Mouse (Mus musculus): ENCODE results near the gene Ankrd2. TPM values are rescaled to one million over a fixed set of nuclear protein-coding genes. Genes with fewer than 3 reads are reported as not detected.
"Not testable (repeated sequence)": the region's sequence is repeated elsewhere in the genome, so short reads cannot be mapped to it uniquely, and the experiment has no call there.

The Ankrd2 gene
- total and polyA plus RNA-seq, 2 experiments from 2014 or later = 0.14 TPM; not detected in 1

DNA sequence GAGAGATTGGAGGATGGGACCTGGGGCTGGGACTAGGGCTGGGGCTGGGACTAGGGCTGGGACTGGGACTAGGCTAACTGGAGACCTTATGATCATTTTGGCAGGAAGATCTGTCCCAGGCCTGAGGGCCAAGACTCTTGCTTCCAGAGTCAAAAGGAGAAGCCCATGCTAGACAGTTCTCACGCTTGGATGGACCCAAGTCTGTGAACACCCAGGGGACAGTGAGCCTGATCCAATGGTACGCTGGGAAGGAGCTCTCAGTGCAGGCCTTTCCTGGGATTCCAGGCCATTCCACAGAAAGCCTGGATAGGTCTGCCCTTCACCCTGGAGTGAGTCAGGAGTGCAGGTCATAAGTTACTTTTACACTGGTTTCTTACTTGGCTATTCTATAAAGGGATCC, 39.3 kb downstream of the Ankrd2 start:
- no peak for DNase-seq (ENCODE audit: low spot score)
- no peak for ATAC-seq (ENCODE audit: insufficient read depth, low read depth)

GRCm38 (mm10) chr19:42075992-42076391, 40.2 kb downstream of the Ankrd2 start:
- Histone ChIP-seq H3K4me2 (ENCODE audit: low read depth, low read length) (no peak overlapping the region), H3K27ac (ENCODE audit: low read depth) (no peak overlapping the region), H3K9ac (replicated peaks; ENCODE audit: low read depth, low read length) (no peak overlapping the region), H3K36me3 (replicated peaks; ENCODE audit: control insufficient read depth, insufficient read depth, low read length) (no peaks in the 10 kb centered on the region), H3K9me3 (replicated peaks; ENCODE audit: control insufficient read depth, low read length) (no peaks in the 10 kb centered on the region), H3K4me1 (ENCODE audit: control insufficient read depth, insufficient read depth) (no peaks in the 10 kb centered on the region), H3K27me3 (ENCODE audit: control insufficient read depth, insufficient read depth, low read length) (no peaks in the 10 kb centered on the region), H3K4me3 (ENCODE audit: low read depth, low read length) (no peak overlapping the region)
- DNase-seq (ENCODE audit: low spot score) (no peak), ATAC-seq (ENCODE audit: insufficient read depth, low read depth) (no peak)
- TF ChIP-seq CTCF (IDR thresholded peaks at IDR 0.05; ENCODE audit: low read depth) (no peak), EP300 (IDR thresholded peaks at IDR 0.05; ENCODE audit: low read depth) (no peak)
- 87% methylated on average over 16 of the region's 16 CpGs for WGBS

More for the DNA sequence above, 39.3 kb downstream of the Ankrd2 start:
- H3K4me1 ChIP-seq (ENCODE audit: control insufficient read depth, insufficient read depth) = no peaks in the 10 kb centered on the region
- 67% methylated on average over 2 of the region's 2 CpGs for whole genome bisulfite sequencing
- no peaks in the 10 kb centered on the region for H3K27me3 ChIP-seq (ENCODE audit: control insufficient read depth, insufficient read depth, low read length)
- H3K4me2 ChIP-seq (ENCODE audit: low read depth, low read length) = no peak overlapping the region
- no peak overlapping the region for H3K4me3 ChIP-seq (ENCODE audit: low read depth, low read length)
- H3K36me3 ChIP-seq (replicated peaks; ENCODE audit: control insufficient read depth, insufficient read depth, low read length) = no peaks in the 10 kb centered on the region
- no peak overlapping the region for H3K27ac ChIP-seq (ENCODE audit: low read depth)
- no peak overlapping the region for H3K9ac ChIP-seq (replicated peaks; ENCODE audit: low read depth, low read length)
- H3K9me3 ChIP-seq (replicated peaks; ENCODE audit: control insufficient read depth, low read length) = no peaks in the 10 kb centered on the region
- TF ChIP-seq CTCF (IDR thresholded peaks at IDR 0.05; ENCODE audit: low read depth) = no peak
- TF ChIP-seq EP300 (IDR thresholded peaks at IDR 0.05; ENCODE audit: low read depth) = no peak

DNA sequence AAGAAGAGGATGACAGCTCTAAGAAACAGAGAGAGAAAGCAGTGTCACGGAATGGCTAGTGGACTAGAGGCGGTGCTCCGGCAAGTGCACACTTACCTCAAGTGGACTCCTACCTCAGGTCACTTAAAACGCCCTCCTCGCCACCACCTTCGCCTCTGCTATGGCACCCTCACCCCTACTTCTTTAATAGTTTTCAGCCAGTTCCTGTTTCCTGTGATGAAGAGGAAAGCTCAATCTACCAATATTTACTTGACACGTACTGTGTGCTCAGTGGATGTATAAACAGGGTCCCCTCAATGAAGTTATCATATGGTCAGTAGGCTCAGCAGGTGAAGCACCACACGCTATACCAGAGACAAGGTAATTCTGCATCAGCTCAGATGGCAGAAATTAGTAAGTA, 42.8 kb downstream of the Ankrd2 start:
- Histone ChIP-seq H3K36me3 (replicated peaks; ENCODE audit: control insufficient read depth, insufficient read depth, low read length) (no peaks in the 10 kb centered on the region), H3K9me3 (replicated peaks; ENCODE audit: control insufficient read depth, low read length) (no peaks in the 10 kb centered on the region), H3K4me3 (ENCODE audit: low read depth, low read length) (no peak overlapping the region), H3K27ac (ENCODE audit: low read depth) (no peak overlapping the region), H3K27me3 (ENCODE audit: control insufficient read depth, insufficient read depth, low read length) (no peaks in the 10 kb centered on the region), H3K9ac (replicated peaks; ENCODE audit: low read depth, low read length) (no peak overlapping the region), H3K4me1 (ENCODE audit: control insufficient read depth, insufficient read depth) (no peaks in the 10 kb centered on the region), H3K4me2 (ENCODE audit: low read depth, low read length) (no peak overlapping the region)
- ATAC-seq (ENCODE audit: insufficient read depth, low read depth) = no peak
- no peak for TF ChIP-seq EP300 (IDR thresholded peaks at IDR 0.05; ENCODE audit: low read depth)
- no peak for TF ChIP-seq CTCF (IDR thresholded peaks at IDR 0.05; ENCODE audit: low read depth)
- 90% methylated on average over 8 of the region's 8 CpGs for WGBS
- DNase-seq (ENCODE audit: low spot score) = no peak

GRCm38 (mm10) chr19:42079006-42079405, 43.2 kb downstream of the Ankrd2 start:
- Histone ChIP-seq H3K4me2 (ENCODE audit: low read depth, low read length) (no peak overlapping the region), H3K9ac (replicated peaks; ENCODE audit: low read depth, low read length) (no peak overlapping the region), H3K27me3 (ENCODE audit: control insufficient read depth, insufficient read depth, low read length) (no peaks in the 10 kb centered on the region), H3K27ac (ENCODE audit: low read depth) (no peak overlapping the region), H3K4me3 (ENCODE audit: low read depth, low read length) (no peak overlapping the region), H3K36me3 (replicated peaks; ENCODE audit: control insufficient read depth, insufficient read depth, low read length) (no peaks in the 10 kb centered on the region), H3K4me1 (ENCODE audit: control insufficient read depth, insufficient read depth) (no peaks in the 10 kb centered on the region), H3K9me3 (replicated peaks; ENCODE audit: control insufficient read depth, low read length) (no peaks in the 10 kb centered on the region)
- DNase-seq (ENCODE audit: low spot score) = no peak
- TF ChIP-seq EP300 (IDR thresholded peaks at IDR 0.05; ENCODE audit: low read depth) (no peak), CTCF (IDR thresholded peaks at IDR 0.05; ENCODE audit: low read depth) (no peak)
- 91% methylated on average over 12 of the region's 12 CpGs for WGBS
- ATAC-seq (ENCODE audit: insufficient read depth, low read depth) = no peak

DNA sequence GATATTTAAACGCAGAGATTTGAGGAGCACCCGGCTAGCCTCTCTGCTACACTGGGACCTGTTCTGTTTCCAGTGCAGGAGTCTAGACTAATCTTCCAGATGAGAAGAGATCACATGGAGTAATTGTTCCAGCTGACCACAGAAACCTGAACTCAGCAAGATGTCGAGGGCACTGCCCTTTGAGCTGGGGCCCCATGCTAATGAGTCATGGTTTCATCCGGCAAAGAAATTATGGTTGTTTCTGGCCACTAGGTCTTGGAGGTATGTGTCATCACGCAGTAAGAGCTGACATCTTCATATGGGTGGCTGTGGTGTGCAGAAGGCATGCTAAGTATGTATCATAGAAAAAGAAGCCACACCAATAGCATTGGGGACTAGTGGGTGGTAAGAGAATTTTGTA, 44.1 kb downstream of the Ankrd2 start:
- no peak overlapping the region for H3K4me2 ChIP-seq (ENCODE audit: low read depth, low read length)
- H3K4me1 ChIP-seq (ENCODE audit: control insufficient read depth, insufficient read depth) = no peaks in the 10 kb centered on the region
- H3K9ac ChIP-seq (replicated peaks; ENCODE audit: low read depth, low read length) = no peak overlapping the region
- WGBS = 69% methylated on average over 5 of the region's 5 CpGs
- H3K27ac ChIP-seq (ENCODE audit: low read depth) = no peak overlapping the region
- H3K4me3 ChIP-seq (ENCODE audit: low read depth, low read length) = no peak overlapping the region
- no peaks in the 10 kb centered on the region for H3K36me3 ChIP-seq (replicated peaks; ENCODE audit: control insufficient read depth, insufficient read depth, low read length)
- TF ChIP-seq EP300 (IDR thresholded peaks at IDR 0.05; ENCODE audit: low read depth) (no peak), CTCF (IDR thresholded peaks at IDR 0.05; ENCODE audit: low read depth) (no peak)
- H3K27me3 ChIP-seq (ENCODE audit: control insufficient read depth, insufficient read depth, low read length) = no peaks in the 10 kb centered on the region
- no peaks in the 10 kb centered on the region for H3K9me3 ChIP-seq (replicated peaks; ENCODE audit: control insufficient read depth, low read length)
- ATAC-seq (ENCODE audit: insufficient read depth, low read depth) = no peak
- no peak for DNase-seq (ENCODE audit: low spot score)

- no peak for DNase-seq (ENCODE audit: low spot score)
- Histone ChIP-seq H3K4me2 (ENCODE audit: low read depth, low read length) (no peak overlapping the region), H3K36me3 (replicated peaks; ENCODE audit: control insufficient read depth, insufficient read depth, low read length) (no peaks in the 10 kb centered on the region), H3K9me3 (replicated peaks; ENCODE audit: control insufficient read depth, low read length) (no peaks in the 10 kb centered on the region), H3K27me3 (ENCODE audit: control insufficient read depth, insufficient read depth, low read length) (no peaks in the 10 kb centered on the region), H3K27ac (ENCODE audit: low read depth) (no peak overlapping the region), H3K4me1 (ENCODE audit: control insufficient read depth, insufficient read depth) (no peaks in the 10 kb centered on the region), H3K4me3 (ENCODE audit: low read depth, low read length) (no peak overlapping the region), H3K9ac (replicated peaks; ENCODE audit: low read depth, low read length) (no peak overlapping the region)
- WGBS = 73% methylated on average over 11 of the region's 11 CpGs
- ATAC-seq (ENCODE audit: insufficient read depth, low read depth) = no peak
- no peak for TF ChIP-seq CTCF (IDR thresholded peaks at IDR 0.05; ENCODE audit: low read depth)
- TF ChIP-seq EP300 (IDR thresholded peaks at IDR 0.05; ENCODE audit: low read depth) = no peak
Observed at GRCm38 (mm10) chr19:42080469-42080868, 44.7 kb downstream of the Ankrd2 start.

DNA sequence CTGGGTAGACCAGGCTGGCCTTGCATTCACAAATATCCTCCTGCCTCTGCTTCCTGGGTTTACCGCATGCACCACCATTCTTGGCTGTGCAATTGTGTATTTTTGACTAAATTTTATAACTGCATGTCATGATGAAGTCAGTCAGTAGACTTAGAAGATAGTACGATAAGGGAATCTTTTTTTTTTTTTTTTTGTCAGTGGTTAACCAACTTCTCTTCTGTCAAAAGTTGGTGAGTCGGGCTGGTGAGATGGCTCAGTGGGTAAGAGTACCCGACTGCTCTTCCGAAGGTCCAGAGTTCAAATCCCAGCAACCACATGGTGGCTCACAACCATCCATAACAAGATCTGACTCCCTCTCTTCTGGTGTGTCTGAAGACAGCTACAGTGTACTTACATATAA, 45.8 kb downstream of the Ankrd2 start:
- not testable (repeated sequence) for DNase-seq (ENCODE audit: low spot score); H3K4me1 ChIP-seq (ENCODE audit: control insufficient read depth, insufficient read depth); H3K4me3 ChIP-seq (ENCODE audit: low read depth, low read length); H3K27ac ChIP-seq (ENCODE audit: low read depth); H3K9me3 ChIP-seq (replicated peaks; ENCODE audit: control insufficient read depth, low read length); H3K4me2 ChIP-seq (ENCODE audit: low read depth, low read length); ATAC-seq (ENCODE audit: insufficient read depth, low read depth); H3K36me3 ChIP-seq (replicated peaks; ENCODE audit: control insufficient read depth, insufficient read depth, low read length); H3K9ac ChIP-seq (replicated peaks; ENCODE audit: low read depth, low read length); H3K27me3 ChIP-seq (ENCODE audit: control insufficient read depth, insufficient read depth, low read length)
- 86% methylated on average over 5 of the region's 5 CpGs for WGBS

All from heart, postnatal 0 days (tissue).